Mouse (Mus musculus) urinary bladder, adult 2 months (tissue): Measurements from ENCODE around the gene Elovl5. TPM values are rescaled to one million over a fixed set of nuclear protein-coding genes. Genes with fewer than 3 reads are reported as not detected.
A peak's percentile ranks its signal among the peaks of the same experiment; 100 is the strongest.

Experiments used
- DNase-seq: peaks from one replicate; pipeline ENCODE4 v3.0.0; 2022; ENCODE audit warnings: low spot score
- polyA plus RNA-seq: library from polyadenylated mRNA; depleted of rRNA; stranded (reverse); fragments of >200 nt; gene quantifications from 2 replicates; pipeline ENCODE4 v1.2.3, GENCODE M21; 2012

The Elovl5 gene
- polyA plus RNA-seq, 1 experiment: 59.3 TPM

- DNase-seq: no peak
Observed at GRCm38 (mm10) chr9:77954981-77955380, 37.8 kb downstream of the Elovl5 start.

- DNase-seq: no peak
Observed at GRCm38 (mm10) chr9:77955511-77955910, 38.3 kb downstream of the Elovl5 start.

GRCm38 (mm10) chr9:77955964-77956363 lies 38.8 kb downstream of the Elovl5 start:
- DNase-seq: no peak

- no peak for DNase-seq
Observed at GRCm38 (mm10) chr9:77958327-77958726, 41.2 kb downstream of the Elovl5 start.

GRCm38 (mm10) chr9:77959759-77960158 lies 42.6 kb downstream of the Elovl5 start:
- no peak for DNase-seq

GRCm38 (mm10) chr9:77961350-77961749 lies 44.2 kb downstream of the Elovl5 start:
- DNase-seq: no peak

- no peak for DNase-seq
Observed at GRCm38 (mm10) chr9:77964084-77964483, 46.9 kb downstream of the Elovl5 start.

- no peak for DNase-seq
Observed at GRCm38 (mm10) chr9:77965287-77965686, 48.1 kb downstream of the Elovl5 start.

- DNase-seq: no peak
Observed at GRCm38 (mm10) chr9:77965768-77966552, 48.8 kb downstream of the Elovl5 start.

GRCm38 (mm10) chr9:77966861-77967260 lies 49.7 kb downstream of the Elovl5 start:
- DNase-seq: no peak

GRCm38 (mm10) chr9:77967584-77968163 lies 50.5 kb downstream of the Elovl5 start:
- DNase-seq: no peak

GRCm38 (mm10) chr9:77969192-77969953 lies 52.2 kb downstream of the Elovl5 start:
- DNase-seq: no peak

GRCm38 (mm10) chr9:77979000-77979399 lies 61.8 kb downstream of the Elovl5 start:
- DNase-seq: peak; percentile 15

- no peak for DNase-seq
Observed at GRCm38 (mm10) chr9:77982616-77983015, 65.5 kb downstream of the Elovl5 start.

- no peak for DNase-seq
Observed at GRCm38 (mm10) chr9:77983521-77983920, 66.4 kb downstream of the Elovl5 start.

GRCm38 (mm10) chr9:77986153-77986795 lies 69.1 kb downstream of the Elovl5 start:
- no peak for DNase-seq

- DNase-seq: no peak
Observed at GRCm38 (mm10) chr9:77989626-77990025, 72.5 kb downstream of the Elovl5 start.

GRCm38 (mm10) chr9:77990278-77990677 lies 73.1 kb downstream of the Elovl5 start:
- DNase-seq: no peak

- no peak for DNase-seq
Observed at GRCm38 (mm10) chr9:77991650-77992049, 74.5 kb downstream of the Elovl5 start.

- no peak for DNase-seq
Observed at GRCm38 (mm10) chr9:77992276-77992675, 75.1 kb downstream of the Elovl5 start.

- no peak for DNase-seq
Observed at GRCm38 (mm10) chr9:77993101-77993500, 75.9 kb downstream of the Elovl5 start.
